Mouse (Mus musculus) heart, embryonic 16.5 days (tissue): ENCODE measurements around the gene Cox7a1. TPM values are rescaled to one million over a fixed set of nuclear protein-coding genes. Genes with fewer than 3 reads are reported as not detected.

Source experiments
- ATAC-seq: fragments of 200-750 bp; cut with Nextera tagmentation; replicated peaks from 2 replicates; pipeline ENCODE4 v1.8.0; 2017; ENCODE audit warnings: moderate number of reproducible peaks; ENCODE audit not compliant: insufficient read depth, low FRiP score; ENCODE audit errors: extremely low read depth
- H3K27ac ChIP-seq: fragments of 300-500 bp; sonication (generic); 2 replicates; pipeline ENCODE4 v1.5.1; 2014; ENCODE audit warnings: mild to moderate bottlenecking, low read length, control low read depth, moderate library complexity
- H3K27me3 ChIP-seq: fragments of 300-500 bp; sonication (generic); 2 replicates; pipeline ENCODE4 v1.6.1; 2014; ENCODE audit warnings: low read length, mixed read lengths; ENCODE audit not compliant: control insufficient read depth, insufficient read depth
- H3K36me3 ChIP-seq: fragments of 300-500 bp; sonication (generic); 2 replicates; pipeline ENCODE4 v1.6.1; 2014; ENCODE audit not compliant: control insufficient read depth, insufficient read depth
- H3K4me1 ChIP-seq: fragments of 300-500 bp; sonication (generic); 2 replicates; pipeline ENCODE4 v1.6.1; 2014; ENCODE audit warnings: low read length, mixed read lengths; ENCODE audit not compliant: control insufficient read depth, insufficient read depth
- H3K4me2 ChIP-seq: fragments of 300-500 bp; sonication (generic); 2 replicates; pipeline ENCODE4 v1.6.1; 2014; ENCODE audit warnings: low read depth, mild to moderate bottlenecking, control low read depth, low read length
- H3K4me3 ChIP-seq: fragments of 300-500 bp; sonication (generic); 2 replicates; pipeline ENCODE4 v1.5.1; 2014; ENCODE audit warnings: mild to moderate bottlenecking, control low read depth, low read length
- H3K9ac ChIP-seq: fragments of 300-500 bp; sonication (generic); 2 replicates; pipeline ENCODE4 v1.6.1; 2014; ENCODE audit warnings: low read length, control low read depth
- H3K9me3 ChIP-seq: fragments of 300-500 bp; sonication (generic); replicated peaks from 2 replicates; pipeline ENCODE4 v1.6.1; 2016; ENCODE audit warnings: low read length; ENCODE audit not compliant: control insufficient read depth
- WGBS: fragments of 180-500 bp; shearing (Covaris S2); extraction: QIAGEN DNeasy Blood & Tissue Kit; methylation state at CpG from one replicate; pipeline ENCODE4 v1.1.7; 2014; 5-methylcytosine and 5-hydroxymethylcytosine counted together
- polyA plus RNA-seq: library from polyadenylated mRNA; unstranded; fragments of >200 nt; fragmentation: Nextera tagmentation; extraction: Ambion mirVana; gene quantifications from 2 replicates; pipeline ENCODE4 v1.2.1, GENCODE M21; 2015

Cox7a1 gene
- polyA plus RNA-seq, 1 experiment from 2014 or later = 506 TPM

- no peak within 1 kb of the TSS for H3K9ac ChIP-seq
- no peaks in the 10 kb centered on the region for H3K27me3 ChIP-seq
- peaks cover 3% of the 10 kb centered on the region; the same call in 1 of the 2 replicates for H3K36me3 ChIP-seq
- 82% methylated on average over 4 of the region's 4 CpGs for whole genome bisulfite sequencing
- ATAC-seq = no peak
- H3K4me2 ChIP-seq = no peak within 1 kb of the TSS
- H3K9me3 ChIP-seq = no peaks in the 10 kb centered on the region
- H3K4me1 ChIP-seq = peaks cover 7% of the 10 kb centered on the region
- H3K4me3 ChIP-seq = no peak within 1 kb of the TSS
- H3K27ac ChIP-seq = no peak within 1 kb of the TSS
These were observed 51.7 kb downstream of the Cox7a1 start, which contains the start of gene Ovol3 for GRCm38 (mm10) chr7:30235625-30236024. Ovol3 (minus strand) TSS chr7:30235725.

Other genes starting within 250 kb of the Cox7a1 start
- gene Zfp74, start 230.1 kb upstream of the Cox7a1 start, polyA plus RNA-seq = 8.2 and 8.3 TPM in 2 replicates
- gene Zfp568, start 200.2 kb upstream of the Cox7a1 start, polyA plus RNA-seq = 16.0 and 18.4 TPM in 2 replicates
- 4.3 and 4.7 TPM in 2 replicates for gene Zfp14, start 132.8 kb upstream of the Cox7a1 start, polyA plus RNA-seq
- gene Zfp82, start 111.2 kb upstream of the Cox7a1 start, polyA plus RNA-seq = 4.8 and 5.2 TPM in 2 replicates
- gene Gm26920, start 93.7 kb upstream of the Cox7a1 start, polyA plus RNA-seq = not detected in 2 replicates
- gene Zfp566, start 93.6 kb upstream of the Cox7a1 start, polyA plus RNA-seq = 6.2 and 7.1 TPM in 2 replicates
- gene Zfp260, start 89.4 kb upstream of the Cox7a1 start, polyA plus RNA-seq = 75.3 and 76.0 TPM in 2 replicates
- 11.2 and 13.3 TPM in 2 replicates for gene Zfp382, start 62.2 kb upstream of the Cox7a1 start, polyA plus RNA-seq
- 7.2 and 7.3 TPM in 2 replicates for gene Zfp146, start 14.4 kb upstream of the Cox7a1 start, polyA plus RNA-seq
- gene Capns1, start 14.7 kb downstream of the Cox7a1 start, polyA plus RNA-seq = 85.4 and 87.7 TPM in 2 replicates
- 112 TPM in 2 replicates for gene Polr2i, start 47.8 kb downstream of the Cox7a1 start, polyA plus RNA-seq
- gene Tbcb, start 48.1 kb downstream of the Cox7a1 start, polyA plus RNA-seq = 134 and 154 TPM in 2 replicates
- gene Ovol3, start 51.6 kb downstream of the Cox7a1 start, polyA plus RNA-seq = 0.20 TPM in 1 of 2 replicates, not detected in the other
- gene Thap8, start 96.0 kb downstream of the Cox7a1 start, polyA plus RNA-seq = 0.29 and 0.47 TPM in 2 replicates
- 6.9 and 8.1 TPM in 2 replicates for gene Wdr62, start 96.3 kb downstream of the Cox7a1 start, polyA plus RNA-seq
- gene Clip3, start 107.6 kb downstream of the Cox7a1 start, polyA plus RNA-seq = 7.0 and 8.0 TPM in 2 replicates
- gene Alkbh6, start 124.6 kb downstream of the Cox7a1 start, polyA plus RNA-seq = 62.0 and 67.1 TPM in 2 replicates
- 9.2 and 10.0 TPM in 2 replicates for gene Syne4, start 130.7 kb downstream of the Cox7a1 start, polyA plus RNA-seq
- 3.6 and 7.3 TPM in 2 replicates for gene E130208F15Rik, start 137.6 kb downstream of the Cox7a1 start, polyA plus RNA-seq
- 12.0 and 17.0 TPM in 2 replicates for gene Sdhaf1, start 139.8 kb downstream of the Cox7a1 start, polyA plus RNA-seq
- 1.2 and 1.4 TPM in 2 replicates for gene Lrfn3, start 178.6 kb downstream of the Cox7a1 start, polyA plus RNA-seq
- gene Tyrobp, start 229.6 kb downstream of the Cox7a1 start, polyA plus RNA-seq = 32.2 and 34.7 TPM in 2 replicates
- 2.2 and 4.6 TPM in 2 replicates for gene Hcst, start 235.7 kb downstream of the Cox7a1 start, polyA plus RNA-seq
- 1.7 and 1.8 TPM in 2 replicates for gene Nfkbid, start 237.6 kb downstream of the Cox7a1 start, polyA plus RNA-seq